Mouse (Mus musculus) lung, postnatal 14 days (tissue): Measurements from ENCODE around the gene Olfr504.
"Not testable (repeated sequence)": the region's sequence is repeated elsewhere in the genome, so short reads cannot be mapped to it uniquely, and the experiment has no call there.

Experiments
- DNase-seq: peaks from one replicate; pipeline ENCODE4 v3.0.0; 2021

Olfr504 gene

DNA sequence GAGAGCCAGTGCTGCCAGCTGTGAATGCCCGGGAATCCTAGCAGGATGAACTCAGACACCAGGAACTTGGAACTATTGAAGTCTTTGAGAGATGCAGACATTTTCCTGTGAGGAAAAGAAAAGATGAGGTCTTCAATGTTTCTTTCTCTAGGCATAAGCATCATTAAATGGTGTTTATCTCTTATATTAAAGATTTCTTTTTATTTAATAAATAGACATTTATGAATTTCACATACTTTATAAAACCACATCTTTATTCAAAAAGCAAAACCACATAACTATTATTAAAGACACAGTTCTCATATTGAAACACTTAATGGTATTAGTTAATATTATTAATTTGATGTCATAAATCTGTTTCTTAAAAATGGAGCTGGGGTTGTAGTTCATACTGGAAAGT is at the start of gene Olfr504:
Gene Olfr504, minus strand, starts transcription at position 101 of the 400 bp plus-strand sequence.
- no peak for DNase-seq

- no peak for DNase-seq
Observed at GRCm38 (mm10) chr7:108614110-108614509, 48.5 kb upstream of the Olfr504 start.

DNA sequence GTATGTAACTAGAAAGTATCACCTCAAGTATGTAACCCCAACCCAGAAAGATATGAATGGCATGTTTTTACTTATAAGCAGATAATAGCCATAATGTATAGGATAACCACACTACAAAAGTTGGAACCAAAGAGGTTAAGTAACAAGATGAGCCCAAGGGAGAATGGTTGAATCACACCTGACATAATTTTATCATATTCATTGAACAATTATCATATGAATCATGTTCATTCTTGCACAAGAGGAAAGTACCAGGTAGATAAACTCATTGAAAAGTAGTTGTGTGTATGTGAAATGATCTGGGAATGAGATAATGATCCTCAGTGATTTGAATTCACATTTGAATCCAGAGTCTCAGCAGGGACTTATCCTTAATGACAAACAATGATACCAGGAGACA is 44.9 kb upstream of the Olfr504 start, which contains the start of gene Olfr506:
Gene Olfr506, plus strand, starts transcription at position 301 of the 400 bp plus-strand sequence.
- DNase-seq = no peak

GRCm38 (mm10) chr7:108601916-108602315 is 36.3 kb upstream of the Olfr504 start:
- not testable (repeated sequence) for DNase-seq

- DNase-seq = no peak
Observed at GRCm38 (mm10) chr7:108589797-108590196, 24.2 kb upstream of the Olfr504 start.

GRCm38 (mm10) chr7:108544227-108544626 is 21.4 kb downstream of the Olfr504 start, which contains the start of gene Olfr503:
TSS of gene Olfr503 (plus strand) at chr7:108544527.
- DNase-seq = not testable (repeated sequence)

- DNase-seq = no peak
Observed at GRCm38 (mm10) chr7:108542416-108542815, 23.2 kb downstream of the Olfr504 start.

- no peak for DNase-seq
Observed at GRCm38 (mm10) chr7:108524965-108525364, 40.6 kb downstream of the Olfr504 start, which contains the start of gene Olfr502. TSS of gene Olfr502 (minus strand) at chr7:108525065.
